Mouse (Mus musculus) midbrain, postnatal 0 days (tissue): ENCODE measurements at regions not wholly inside any gene's neighbourhood (a gene's known extent, or its start where the extent isn't known, plus 50 kb on each side); places are given as distances from the start of the nearest gene placed in this dataset.

Experiments
- ATAC-seq: fragments of 200-750 bp; cut with Nextera tagmentation; 2 replicates; pipeline ENCODE4 v1.8.0; 2017; ENCODE audit warnings: moderate number of reproducible peaks, mild to moderate bottlenecking, moderate TSS enrichment, moderate library complexity; ENCODE audit not compliant: low FRiP score
- DNase-seq: peaks from one replicate; pipeline ENCODE4 v3.0.0-alpha.2; 2015; ENCODE audit warnings: low spot score
- H3K27ac ChIP-seq: fragments of 300-500 bp; sonication (generic); 2 replicates; pipeline ENCODE4 v1.5.1; 2014; ENCODE audit warnings: low read depth, mild to moderate bottlenecking, low read length, mixed read lengths
- H3K27me3 ChIP-seq: fragments of 300-500 bp; sonication (generic); 2 replicates; pipeline ENCODE4 v1.6.1; 2014; ENCODE audit warnings: low read length, control low read depth, mixed read lengths; ENCODE audit not compliant: insufficient read depth
- H3K36me3 ChIP-seq: fragments of 300-500 bp; sonication (generic); 2 replicates; pipeline ENCODE4 v1.6.1; 2014; ENCODE audit warnings: low read length, control low read depth, mixed read lengths; ENCODE audit not compliant: insufficient read depth
- H3K4me1 ChIP-seq: fragments of 300-500 bp; sonication (generic); 2 replicates; pipeline ENCODE4 v1.6.1; 2014; ENCODE audit warnings: mild to moderate bottlenecking, control low read depth, antibody characterized with exemption, low read length, mixed read lengths; ENCODE audit not compliant: insufficient read depth
- H3K4me2 ChIP-seq: fragments of 300-500 bp; sonication (generic); 2 replicates; pipeline ENCODE4 v1.6.1; 2014; ENCODE audit warnings: low read depth, mild to moderate bottlenecking, low read length, mixed read lengths; ENCODE audit not compliant: poor library complexity, severe bottlenecking
- H3K4me3 ChIP-seq: fragments of 300-500 bp; sonication (generic); 2 replicates; pipeline ENCODE4 v1.5.1; 2014; ENCODE audit warnings: low read depth, mild to moderate bottlenecking, low read length, moderate library complexity
- H3K9ac ChIP-seq: fragments of 300-500 bp; sonication (generic); replicated peaks from 2 replicates; pipeline ENCODE4 v1.6.1; 2014; ENCODE audit warnings: mild to moderate bottlenecking, low read length, moderate library complexity, mixed read lengths; ENCODE audit not compliant: poor library complexity, severe bottlenecking
- H3K9me3 ChIP-seq: fragments of 300-500 bp; sonication (generic); 2 replicates; pipeline ENCODE4 v1.6.1; 2016; ENCODE audit warnings: low read length, control low read depth
- CTCF ChIP-seq: IDR thresholded peaks from 2 replicates; pipeline ENCODE4 v1.5.1; 2016; ENCODE audit warnings: antibody characterized with exemption, mild to moderate bottlenecking
- WGBS: fragments of 180-500 bp; shearing (Covaris S2); extraction: QIAGEN DNeasy Blood & Tissue Kit; methylation state at CpG from one replicate; pipeline ENCODE4 v1.1.7; 2014; 5-methylcytosine and 5-hydroxymethylcytosine counted together

DNA sequence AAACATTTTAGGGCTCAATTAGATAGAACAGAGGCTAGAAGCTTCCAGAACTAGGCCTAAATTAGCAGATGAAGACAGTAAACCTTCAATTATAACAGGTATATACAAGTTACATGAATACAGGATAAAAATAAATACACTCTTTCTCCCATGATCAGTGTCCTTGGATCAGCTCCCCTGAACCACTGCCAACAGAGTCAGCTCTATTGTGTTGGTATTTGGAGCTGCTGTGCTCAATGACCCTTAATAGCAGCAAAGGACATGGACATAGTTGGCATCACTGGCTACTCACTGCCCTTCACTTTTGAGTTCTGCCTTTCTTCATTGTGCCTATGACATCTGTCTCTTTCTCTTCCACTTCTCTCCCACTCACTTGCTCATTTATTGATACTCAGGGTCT, 639.1 kb upstream of the 4921530L21Rik start:
- Histone ChIP-seq H3K36me3 (no peaks in the 10 kb centered on the region), H3K9me3 (no peaks in the 10 kb centered on the region), H3K4me1 (no peaks in the 10 kb centered on the region), H3K4me2 (no peak overlapping the region), H3K27ac (no peak overlapping the region), H3K9ac (no peak overlapping the region), H3K4me3 (no peak overlapping the region), H3K27me3 (no peaks in the 10 kb centered on the region)
- TF ChIP-seq CTCF: no peak
- DNase-seq (no peak), ATAC-seq (no peak)

DNA sequence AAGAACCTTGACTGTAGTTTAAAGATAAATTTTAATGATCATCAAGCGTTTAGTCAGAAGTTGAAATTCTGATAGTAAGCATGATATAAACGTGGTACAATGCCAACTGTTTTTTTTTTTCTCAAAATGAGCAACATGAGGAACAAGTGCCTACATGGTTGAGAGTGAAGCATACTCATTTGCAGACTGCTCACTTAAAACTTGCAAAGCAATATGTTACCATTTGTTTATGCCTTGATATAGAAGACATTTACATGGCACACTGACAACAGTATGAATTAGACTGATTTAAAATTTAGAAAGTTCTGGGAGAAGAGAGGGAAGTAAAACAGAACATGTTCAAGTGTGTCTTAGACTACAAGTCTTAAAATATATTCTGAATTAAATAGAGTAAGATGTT, 632.2 kb upstream of the 4921530L21Rik start:
- Histone ChIP-seq H3K4me2 (no peak overlapping the region), H3K9ac (no peak overlapping the region), H3K4me1 (no peaks in the 10 kb centered on the region), H3K9me3 (no peaks in the 10 kb centered on the region), H3K27ac (no peak overlapping the region), H3K4me3 (no peak overlapping the region), H3K36me3 (no peaks in the 10 kb centered on the region), H3K27me3 (no peaks in the 10 kb centered on the region)
- ATAC-seq (no peak), DNase-seq (no peak)
- 83% methylated on average over 2 of the region's 2 CpGs for WGBS
- no peak for TF ChIP-seq CTCF

DNA sequence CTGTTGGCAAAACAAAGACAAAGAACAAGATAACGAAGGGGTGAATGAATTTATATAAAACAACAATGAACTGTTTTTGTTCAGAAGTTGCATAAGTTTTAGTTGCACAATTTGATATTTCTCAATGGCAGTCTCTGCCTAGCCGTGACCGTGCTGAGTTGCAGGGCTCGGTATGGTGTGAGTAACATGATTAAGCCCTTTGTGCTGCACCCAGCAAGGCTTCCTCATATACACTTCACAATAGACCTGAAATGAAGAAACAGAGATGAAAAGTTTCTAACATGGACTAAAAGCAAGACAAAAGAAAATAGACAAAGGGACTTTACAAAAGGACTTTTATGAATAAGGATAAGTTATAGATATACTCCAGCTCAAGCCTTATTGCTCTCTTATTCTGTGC, 624.9 kb upstream of the 4921530L21Rik start:
- Histone ChIP-seq H3K9me3 (no peaks in the 10 kb centered on the region), H3K4me1 (no peaks in the 10 kb centered on the region), H3K4me2 (no peak overlapping the region), H3K36me3 (no peaks in the 10 kb centered on the region), H3K9ac (no peak overlapping the region), H3K4me3 (no peak overlapping the region), H3K27me3 (no peaks in the 10 kb centered on the region), H3K27ac (no peak overlapping the region)
- TF ChIP-seq CTCF: no peak
- 36% methylated on average over 4 of the region's 4 CpGs for WGBS
- ATAC-seq (no peak), DNase-seq (no peak)

DNA sequence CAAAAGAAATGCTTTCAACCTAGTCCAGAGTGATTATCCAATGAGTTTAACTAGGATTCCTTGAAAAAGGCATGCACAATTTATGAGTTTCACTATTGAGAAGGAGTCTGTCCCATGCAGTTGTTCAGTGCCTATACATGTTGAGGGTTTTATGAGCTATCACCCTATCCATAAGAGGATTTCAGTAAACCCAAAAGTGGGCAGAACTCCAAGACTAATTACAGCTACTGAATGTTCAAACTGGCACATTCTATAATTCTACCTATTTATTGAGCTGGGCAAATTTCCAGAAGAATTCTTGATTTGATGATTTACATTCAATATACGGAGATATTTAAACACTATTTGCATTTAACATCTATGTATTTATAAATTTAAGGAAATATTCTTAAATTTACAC, 599.6 kb upstream of the 4921530L21Rik start:
- Histone ChIP-seq H3K9ac (no peak overlapping the region), H3K36me3 (no peaks in the 10 kb centered on the region), H3K4me1 (no peaks in the 10 kb centered on the region), H3K27ac (no peak overlapping the region), H3K4me3 (no peak overlapping the region), H3K9me3 (no peaks in the 10 kb centered on the region), H3K27me3 (no peaks in the 10 kb centered on the region), H3K4me2 (no peak overlapping the region)
- no peak for TF ChIP-seq CTCF
- peak; percentile 24 for DNase-seq
- no peak for ATAC-seq
- 78% methylated on average over 1 of the region's 1 CpGs for WGBS

DNA sequence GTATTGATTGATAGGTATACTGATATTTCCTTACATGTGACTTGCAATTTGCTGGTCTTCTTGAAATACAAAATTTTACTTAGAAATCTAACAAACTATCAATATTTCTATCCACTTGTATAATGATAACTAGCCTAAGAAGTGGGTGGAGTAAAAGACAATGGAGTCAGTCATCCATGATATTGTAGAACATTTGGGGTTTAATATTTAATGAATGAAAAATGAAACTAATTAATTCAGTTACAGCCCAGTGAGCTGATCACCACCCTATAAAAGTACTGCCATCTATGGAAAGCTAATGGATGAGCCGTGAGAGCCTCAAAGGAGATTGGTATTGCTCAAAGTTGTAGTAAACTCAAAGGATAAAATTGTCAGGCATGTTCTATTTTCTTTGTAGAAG, 599.0 kb upstream of the 4921530L21Rik start:
- no peak for ATAC-seq
- no peak overlapping the region for H3K4me2 ChIP-seq
- no peaks in the 10 kb centered on the region for H3K36me3 ChIP-seq
- no peaks in the 10 kb centered on the region for H3K4me1 ChIP-seq
- no peaks in the 10 kb centered on the region for H3K9me3 ChIP-seq
- no peaks in the 10 kb centered on the region for H3K27me3 ChIP-seq
- no peak overlapping the region for H3K9ac ChIP-seq
- no peak overlapping the region for H3K27ac ChIP-seq
- TF ChIP-seq CTCF: no peak
- H3K4me3 ChIP-seq: no peak overlapping the region
- DNase-seq: no peak
- WGBS: 73% methylated on average over 1 of the region's 1 CpGs

DNA sequence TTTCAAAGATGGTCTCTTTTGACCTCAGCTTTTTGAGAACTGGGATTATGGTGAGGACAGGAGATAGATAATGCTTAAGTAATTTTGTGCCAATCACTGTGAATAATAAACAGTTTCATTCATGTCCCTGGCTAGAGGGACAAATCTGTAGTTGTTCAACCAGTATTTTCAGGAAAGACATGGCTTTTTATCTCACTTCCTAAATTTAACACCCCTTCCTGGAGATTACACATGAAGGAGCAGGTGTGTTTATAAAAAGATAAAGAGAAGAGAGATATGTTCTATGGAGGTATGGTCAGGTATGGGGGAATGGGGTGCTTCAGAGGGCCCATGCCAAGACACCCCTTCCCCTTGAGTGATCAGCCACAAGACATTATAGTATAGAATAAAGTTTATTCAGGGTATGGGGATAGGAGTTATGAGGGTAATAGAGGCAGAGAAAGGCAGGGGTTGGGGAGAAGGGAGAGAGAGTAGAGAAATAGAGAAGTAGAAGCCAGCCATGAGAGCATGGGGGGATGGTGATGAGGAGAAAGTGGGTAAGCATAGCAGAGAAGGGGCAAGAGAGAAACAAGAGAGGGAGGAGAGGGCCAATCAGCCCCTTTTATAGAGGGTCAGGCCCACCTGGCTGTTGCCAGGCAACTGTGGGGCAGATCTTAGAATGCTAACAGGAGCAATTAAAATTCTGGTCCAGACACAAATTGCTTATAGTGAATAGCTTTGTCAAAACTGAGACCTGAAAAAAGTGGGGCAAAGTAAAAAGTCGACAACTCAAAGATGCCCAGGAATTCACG, 566.7 kb upstream of the 4921530L21Rik start:
- Histone ChIP-seq H3K4me1 (no peaks in the 10 kb centered on the region), H3K9ac (no peak overlapping the region), H3K4me3 (no peak overlapping the region), H3K27ac (no peak overlapping the region), H3K36me3 (no peaks in the 10 kb centered on the region), H3K27me3 (no peaks in the 10 kb centered on the region), H3K9me3 (no peaks in the 10 kb centered on the region), H3K4me2 (no peak overlapping the region)
- DNase-seq (no peak), ATAC-seq (no peak)
- 83% methylated on average over 2 of the region's 2 CpGs for WGBS
- TF ChIP-seq CTCF: no peak
